Mouse (Mus musculus) adipose tissue, adult 10 weeks (tissue): ENCODE data around the gene Akr1c13. TPM values are rescaled to one million over a fixed set of nuclear protein-coding genes. Genes with fewer than 3 reads are reported as not detected.

Source experiments
- polyA plus RNA-seq: library from polyadenylated mRNA; stranded (reverse); fragments of 350-450 nt; fragmentation: Illumina TruSeq; extraction: RNeasy Lipid Tissue Mini Kit (QIAGEN cat#74804); gene quantifications from one replicate; pipeline ENCODE4 v1.2.3, GENCODE M21; 2014; ENCODE audit warnings: low read depth, low replicate concordance

Gene Akr1c13
- 53.2 TPM for polyA plus RNA-seq

DNA sequence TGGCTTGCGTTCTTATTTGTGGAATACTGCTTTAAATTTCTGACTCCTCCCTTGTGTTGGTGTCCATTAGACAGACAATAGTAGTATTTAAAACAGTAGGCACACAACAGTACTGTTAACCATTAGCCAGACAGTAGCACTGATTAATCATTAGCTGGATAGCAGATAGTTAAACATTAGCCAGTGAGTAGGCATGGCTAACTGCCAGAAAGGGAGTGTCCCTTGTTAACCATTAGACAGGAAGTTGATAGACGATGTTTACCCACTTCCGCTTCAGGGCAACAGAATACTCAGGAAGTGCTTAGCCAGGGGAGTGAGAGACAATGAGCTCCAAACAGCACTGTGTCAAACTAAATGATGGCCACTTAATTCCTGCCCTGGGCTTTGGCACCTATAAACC lies at the start of gene Akr1c13:
Akr1c13 (plus strand) TSS at position 247 of the 400 bp plus-strand sequence.

DNA sequence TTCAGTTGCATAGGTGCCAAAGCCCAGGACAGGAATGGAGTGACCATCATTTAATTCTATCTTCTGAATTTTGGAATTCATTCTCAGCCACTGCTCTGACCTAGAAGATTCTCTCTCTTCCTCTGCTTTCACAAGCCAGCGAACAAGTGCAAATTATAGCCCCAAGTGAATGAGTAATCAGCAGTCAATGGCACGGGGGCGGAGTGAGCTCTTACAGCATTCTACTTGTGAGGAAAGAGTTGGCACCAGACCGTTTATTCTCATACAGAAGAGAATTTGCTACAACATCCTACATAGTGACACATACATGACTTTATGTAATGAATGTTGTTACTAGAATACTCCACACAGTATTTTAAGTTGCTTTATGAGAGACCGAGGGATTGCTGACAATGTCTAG lies 40.4 kb upstream of the Akr1c13 start, which contains the start of gene Akr1c18:
Akr1c18 (minus strand) TSS at position 137 of the 400 bp plus-strand sequence.

DNA sequence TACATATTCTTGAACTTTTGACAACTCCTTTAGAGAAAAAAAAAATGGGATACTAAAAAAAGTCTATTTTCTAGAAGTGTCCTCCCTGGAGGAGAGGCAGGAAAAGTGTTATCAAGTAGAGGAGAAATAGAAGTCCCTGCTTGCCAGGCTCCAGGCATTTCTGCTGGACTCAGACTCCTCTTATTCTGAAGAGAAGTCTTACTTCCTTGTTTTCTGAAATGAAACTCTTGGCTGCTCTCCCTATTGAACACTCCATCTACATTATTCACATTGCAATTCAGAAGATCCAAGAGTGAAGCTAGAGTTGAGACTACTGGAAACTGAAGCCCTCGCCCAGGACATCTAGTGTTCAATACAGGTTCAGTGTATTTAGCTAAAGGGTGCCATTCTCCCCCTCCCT lies 37.5 kb downstream of the Akr1c13 start, which contains the start of gene Akr1c19:
Akr1c19 (plus strand) TSS at position 260 of the 400 bp plus-strand sequence.

Other genes with a start within 250 kb of the Akr1c13 start
- gene Ucn3, start 245.8 kb upstream of the Akr1c13 start, polyA plus RNA-seq, result not detected
- gene Akr1c14, start 142.1 kb upstream of the Akr1c13 start, polyA plus RNA-seq, result 2.3 TPM
- 0.43 TPM for gene Akr1c18, start 40.5 kb upstream of the Akr1c13 start, polyA plus RNA-seq
- gene Akr1c19, start 37.5 kb downstream of the Akr1c13 start, polyA plus RNA-seq, result 66.1 TPM
- 20.9 TPM for gene Akr1c12, start 88.3 kb downstream of the Akr1c13 start, polyA plus RNA-seq
- not detected for gene Akr1c6, start 243.2 kb downstream of the Akr1c13 start, polyA plus RNA-seq